In the genomic region with DNA sequence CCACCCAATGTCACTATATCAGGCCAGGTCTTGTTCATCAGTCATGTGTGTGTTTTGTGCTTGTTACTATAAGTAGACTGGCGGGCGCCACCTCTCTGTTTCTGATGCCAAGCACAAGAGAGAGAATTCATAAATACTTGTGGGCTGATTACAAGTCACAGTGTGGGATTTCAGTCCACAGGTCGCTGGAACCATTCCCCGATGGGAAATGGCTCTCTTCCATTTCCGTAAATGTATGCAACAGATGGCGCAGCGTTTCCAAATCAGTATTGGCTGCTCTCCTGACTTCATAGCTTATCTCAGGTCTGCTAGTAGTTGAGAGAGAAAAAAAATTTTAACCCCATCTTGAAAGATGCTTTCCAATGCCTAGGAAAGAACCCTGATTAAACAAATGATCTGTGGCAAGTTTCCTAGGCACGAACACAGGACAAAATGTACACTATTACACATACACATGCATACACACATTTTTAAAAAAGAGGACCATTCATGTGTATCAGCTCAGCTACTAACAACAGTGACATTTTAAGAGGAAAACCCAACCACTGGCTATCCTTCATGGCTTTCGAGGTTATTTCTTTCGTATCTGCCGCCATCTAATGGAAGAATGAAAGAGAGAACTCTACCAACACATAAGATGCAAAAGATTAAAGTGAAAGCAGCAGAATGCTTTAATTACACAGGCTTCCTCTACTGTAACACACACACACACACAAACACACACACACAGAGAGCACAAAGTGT, we compare ENCODE assay signal across 7 mouse cellular contexts. TPM values are rescaled to one million over a fixed set of nuclear protein-coding genes. Genes with fewer than 3 reads are reported as not detected.
DNase-seq lines count a peak whose midpoint lies in the region; ATAC-seq and TF ChIP-seq lines count a peak whose summit lies in the region.

No protein-coding gene starts in this region.

- H3K4me1 ChIP-seq in CH12.LX (ENCODE audit: control insufficient read depth in 1 of 2, insufficient read depth in 2 of 2) = peaks cover 0 to 25% of the 10 kb centered on the region in 2 experiments; a peak in 2 of 4 replicates
- no peaks in the 10 kb centered on the region for H3K4me1 ChIP-seq in embryonic facial prominence, embryonic 11.5 days (ENCODE audit: control insufficient read depth, insufficient read depth, low read length)
- peaks cover 15% of the 10 kb centered on the region for H3K4me1 ChIP-seq in heart, embryonic 15.5 days (replicated peaks)

- TF ChIP-seq CTCF in CH12.LX (conservative IDR thresholded peaks at IDR 0.05 in 1 of 2, IDR thresholded peaks at IDR 0.05 in 1 of 2; ENCODE audit: low read depth in 2 of 2, low read length in 2 of 2) = peak in 1 of 2 experiments; percentile 90; a peak in 3 of 4 replicates

- H3K4me2 ChIP-seq in CH12.LX (ENCODE audit: insufficient read depth, low read depth, poor library complexity, severe bottlenecking) = peak overlapping the region; percentile 98
- H3K4me2 ChIP-seq in embryonic facial prominence, embryonic 11.5 days (ENCODE audit: low read depth, low read length) = peak overlapping the region; percentile 57
- H3K4me2 ChIP-seq in heart, embryonic 15.5 days = peak overlapping the region; percentile 92

- dilution Hi-C loops in CH12.LX (cut with MboI; ENCODE audit: extremely low pct_ligation_motif_present, extremely low pct_unique_long_range_greater_than_20kb, low sequenced_read_pairs) = no loop called here

- no peaks in the 10 kb centered on the region for H3K27me3 ChIP-seq in CH12.LX (replicated peaks)
- no peaks in the 10 kb centered on the region for H3K27me3 ChIP-seq in embryonic facial prominence, embryonic 11.5 days (ENCODE audit: control insufficient read depth, insufficient read depth, low read length)
- no peaks in the 10 kb centered on the region for H3K27me3 ChIP-seq in heart, embryonic 15.5 days

- peak; percentile 94 for TF ChIP-seq RAD21 in CH12.LX (IDR thresholded peaks at IDR 0.05; ENCODE audit: low read depth, low read length)

- no peaks in the 10 kb centered on the region; the same call in 1 of the 2 replicates for H3K79me2 ChIP-seq in CH12.LX (replicated peaks; ENCODE audit: control insufficient read depth, extremely low read depth, insufficient read depth, poor library complexity, severe bottlenecking)

- ATAC-seq in activated CD4-positive, CD25-positive, alpha-beta regulatory T cell, adult 4 months = peak; percentile 31
- peak; percentile 15; the same call in 1 of the 2 replicates for ATAC-seq in embryonic facial prominence, embryonic 11.5 days (replicated peaks; ENCODE audit: insufficient number of reproducible peaks, low FRiP score, low TSS enrichment, low read depth)
- ATAC-seq in heart, embryonic 15.5 days (replicated peaks; ENCODE audit: insufficient number of reproducible peaks, insufficient read depth, low FRiP score, low read depth) = peak; percentile 54; the same call in 1 of the 2 replicates
- ATAC-seq in megakaryocyte-erythroid progenitor cell, adult 5-6 weeks (replicated peaks; ENCODE audit: low FRiP score, low TSS enrichment, poor library complexity, severe bottlenecking) = peak; percentile 63

- WGBS in embryonic facial prominence, embryonic 11.5 days = 8% methylated on average over 11 of the region's 11 CpGs
- 4% methylated on average over 11 of the region's 11 CpGs for WGBS in heart, embryonic 15.5 days

- DNase-seq in CH12.LX (ENCODE audit: extremely low read depth) = peak; percentile 61
- peak; percentile 78 for DNase-seq in embryonic facial prominence, embryonic 11.5 days (ENCODE audit: low spot score)
- DNase-seq in kidney, postnatal 14 days = peak; percentile 60
- DNase-seq in thymus, postnatal 36 days = peak; percentile 33 to 37

- no peaks in the 10 kb centered on the region for H3K36me3 ChIP-seq in CH12.LX (replicated peaks in 1 of 2; ENCODE audit: control insufficient read depth in 1 of 2, insufficient read depth in 1 of 2, low read length in 1 of 2)
- H3K36me3 ChIP-seq in embryonic facial prominence, embryonic 11.5 days (replicated peaks; ENCODE audit: control insufficient read depth, insufficient read depth, low read depth, low read length) = no peaks in the 10 kb centered on the region
- H3K36me3 ChIP-seq in heart, embryonic 15.5 days = no peaks in the 10 kb centered on the region

- peak overlapping the region; percentile 70 to 87 (median 74) for H3K4me3 ChIP-seq in CH12.LX (replicated peaks in 1 of 3; ENCODE audit: low read depth in 2 of 3, low read length in 2 of 3, poor library complexity in 1 of 3)
- H3K4me3 ChIP-seq in embryonic facial prominence, embryonic 11.5 days (ENCODE audit: low read depth, low read length) = peak overlapping the region; percentile 87
- peak overlapping the region; percentile 75 for H3K4me3 ChIP-seq in heart, embryonic 15.5 days

- in situ Hi-C loops in CH12.LX (cut with MboI; ENCODE audit: low pct_ligation_motif_present, low pct_unique_long_range_greater_than_20kb, low sequenced_read_pairs) = loop anchor here (5.0 to 10.0 kb wide), 2 partner anchors 147 to 615 kb away; no protein-coding TSS in a partner anchor

- H3K27ac ChIP-seq in CH12.LX (ENCODE audit: insufficient read depth, low read depth) = no peak overlapping the region
- no peak overlapping the region for H3K27ac ChIP-seq in embryonic facial prominence, embryonic 11.5 days (replicated peaks; ENCODE audit: low read depth, low read length)
- peak overlapping the region; percentile 86 for H3K27ac ChIP-seq in heart, embryonic 15.5 days

- H3K9me3 ChIP-seq in CH12.LX (replicated peaks; ENCODE audit: low read length) = no peaks in the 10 kb centered on the region
- H3K9me3 ChIP-seq in embryonic facial prominence, embryonic 11.5 days (replicated peaks; ENCODE audit: control insufficient read depth, low read length) = no peaks in the 10 kb centered on the region
- no peaks in the 10 kb centered on the region for H3K9me3 ChIP-seq in heart, embryonic 15.5 days (replicated peaks)

- H3K9ac ChIP-seq in CH12.LX (ENCODE audit: insufficient read depth, low read depth) = peak overlapping the region; percentile 47
- H3K9ac ChIP-seq in embryonic facial prominence, embryonic 11.5 days (replicated peaks; ENCODE audit: low read length) = no peak overlapping the region; the same call in 1 of the 2 replicates
- peak overlapping the region; percentile 72 for H3K9ac ChIP-seq in heart, embryonic 15.5 days

- 0 out of 2 replicates have a peak, but pooled peaks have one; percentile 4 for TF ChIP-seq EP300 in CH12.LX (IDR thresholded peaks at IDR 0.05; ENCODE audit: low read length)

- no peak for TF ChIP-seq POLR2A in CH12.LX (IDR thresholded peaks at IDR 0.05; ENCODE audit: low read depth, low read length)

TF ChIP-seq in CH12.LX, 34 proteins besides CTCF, POLR2A, EP300 and RAD21:
- TF ChIP-seq E2F4 (IDR thresholded peaks at IDR 0.05; ENCODE audit: insufficient replicate concordance, low read depth, low read length) (peak; percentile 61; the same call in 1 of the 2 replicates), CHD1 (IDR thresholded peaks at IDR 0.05; ENCODE audit: low read depth, low read length) (0 out of 2 replicates have a peak, but pooled peaks have one; percentile 70), MEF2A (IDR thresholded peaks at IDR 0.05; ENCODE audit: borderline replicate concordance, low read depth, low read length) (0 out of 2 replicates have a peak, but pooled peaks have one; percentile 7), TBP (conservative IDR thresholded peaks at IDR 0.05; ENCODE audit: low read depth, low read length) (0 out of 2 replicates have a peak, but pooled peaks have one; percentile 23), ZMIZ1 (IDR thresholded peaks at IDR 0.05; ENCODE audit: low read depth, low read length) (no peak), SIN3A (IDR thresholded peaks at IDR 0.05; ENCODE audit: low read length) (peak; percentile 54; the same call in 1 of the 2 replicates), SMC3 (IDR thresholded peaks at IDR 0.05; ENCODE audit: low read depth, low read length) (peak; percentile 77), MYC (IDR thresholded peaks at IDR 0.05; ENCODE audit: low read depth, low read length) (0 out of 2 replicates have a peak, but pooled peaks have one; percentile 49), POLR2AphosphoS2 (IDR thresholded peaks at IDR 0.05; ENCODE audit: low read depth, low read length) (no peak), ZC3H11A (IDR thresholded peaks at IDR 0.05; ENCODE audit: low read depth, low read length) (peak; percentile 15; the same call in 1 of the 2 replicates)

RNA-seq across cellular contexts. Expression of gene Nxn, which starts 0.8 kb away (rescaled TPM):
- total RNA-seq in CH12.LX (2012; rRNA removed) = 16.5 and 19.2 TPM in 2 replicates
- 12.9 and 15.3 TPM in 2 replicates for total RNA-seq in CH12.LX (2014; rRNA removed)
- polyA plus RNA-seq in CH12.LX (2012; ENCODE audit: insufficient read length, low read depth) = 24.8 and 25.0 TPM in 2 replicates
- 1 to 10 TPM in 1 of 2 experiments, under 1 TPM in 1; 0.71 to 1.8 TPM for polyA plus RNA-seq in activated CD4-positive, CD25-positive, alpha-beta regulatory T cell, adult 4 months (2017; shearing (Covaris generic))
- polyA plus RNA-seq in embryonic facial prominence, embryonic 11.5 days (2014; fragmentation: Nextera tagmentation; extraction: Ambion mirVana) = 40.0 and 41.8 TPM in 2 replicates
- 18.6 and 26.0 TPM in 2 replicates for polyA plus RNA-seq in heart, embryonic 15.5 days (2015; fragmentation: Nextera tagmentation; extraction: Ambion mirVana)
- total RNA-seq in megakaryocyte-erythroid progenitor cell, adult 5-6 weeks (2014; fragmentation: Nextera tagmentation) = 3.0 and 8.8 TPM in 2 replicates
- 4.0 and 4.5 TPM in 2 replicates for total RNA-seq in megakaryocyte-erythroid progenitor cell, adult 5-6 weeks (2017)

RNA-seq across cellular contexts. Expression of gene Timm22, which starts 7.0 kb away (rescaled TPM):
- total RNA-seq in CH12.LX (2012; rRNA removed) (53.8 and 65.2 TPM in 2 replicates), CH12.LX (2014; rRNA removed) (81.4 and 81.5 TPM in 2 replicates)
- polyA plus RNA-seq in CH12.LX (2012; ENCODE audit: insufficient read length, low read depth) = 44.6 and 62.5 TPM in 2 replicates
- polyA plus RNA-seq in activated CD4-positive, CD25-positive, alpha-beta regulatory T cell, adult 4 months (2017; shearing (Covaris generic)) = 10 to 100 TPM; 52.1 to 72.8 TPM
- 138 TPM in 2 replicates for polyA plus RNA-seq in embryonic facial prominence, embryonic 11.5 days (2014; fragmentation: Nextera tagmentation; extraction: Ambion mirVana)
- polyA plus RNA-seq in heart, embryonic 15.5 days (2015; fragmentation: Nextera tagmentation; extraction: Ambion mirVana) = 79.9 and 84.9 TPM in 2 replicates
- total RNA-seq in megakaryocyte-erythroid progenitor cell, adult 5-6 weeks (2014; fragmentation: Nextera tagmentation) = 24.6 and 28.1 TPM in 2 replicates
- 8.6 and 11.2 TPM in 2 replicates for total RNA-seq in megakaryocyte-erythroid progenitor cell, adult 5-6 weeks (2017)
